Mouse (Mus musculus) spleen, postnatal 36 days (tissue): Measurements from ENCODE around the gene Pam16.
A peak's percentile ranks its signal among the peaks of the same experiment; 100 is the strongest.
"Not testable (repeated sequence)": the region's sequence is repeated elsewhere in the genome, so short reads cannot be mapped to it uniquely, and the experiment has no call there.

Source experiments
- DNase-seq, 2 experiments: peaks; one replicate each; pipeline ENCODE4 v3.0.0; 2022; ENCODE audit warnings: low spot score in 2 of 2, mixed read lengths in 1 of 2

Gene Pam16

GRCm38 (mm10) chr16:4592909-4593875 lies 31.6 kb downstream of the Pam16 start:
- DNase-seq: peak; percentile 43 to 45

DNA sequence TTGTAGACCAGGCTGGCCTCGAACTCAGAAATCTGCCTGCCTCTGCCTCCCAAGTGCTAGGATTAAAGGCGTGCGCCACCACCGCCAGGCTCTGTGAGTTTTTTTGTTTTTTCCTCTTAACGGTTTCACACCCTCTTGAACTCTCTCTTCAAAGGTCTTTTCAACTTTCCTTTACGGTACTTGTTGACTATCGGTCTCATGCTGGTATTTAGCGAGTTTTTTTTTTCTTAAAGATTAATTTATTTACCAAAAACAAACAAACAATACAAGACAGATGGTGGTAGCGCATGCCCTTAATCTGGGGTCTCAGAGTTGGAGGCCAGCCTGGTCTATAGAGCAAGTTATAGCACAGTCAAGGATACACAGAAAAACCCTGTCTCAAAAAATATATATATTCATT lies 34.6 kb downstream of the Pam16 start:
- DNase-seq: no peak

GRCm38 (mm10) chr16:4587516-4588210 lies 37.1 kb downstream of the Pam16 start:
- no peak for DNase-seq

GRCm38 (mm10) chr16:4586531-4587123 lies 38.2 kb downstream of the Pam16 start:
- peak; percentile 97 for DNase-seq

DNA sequence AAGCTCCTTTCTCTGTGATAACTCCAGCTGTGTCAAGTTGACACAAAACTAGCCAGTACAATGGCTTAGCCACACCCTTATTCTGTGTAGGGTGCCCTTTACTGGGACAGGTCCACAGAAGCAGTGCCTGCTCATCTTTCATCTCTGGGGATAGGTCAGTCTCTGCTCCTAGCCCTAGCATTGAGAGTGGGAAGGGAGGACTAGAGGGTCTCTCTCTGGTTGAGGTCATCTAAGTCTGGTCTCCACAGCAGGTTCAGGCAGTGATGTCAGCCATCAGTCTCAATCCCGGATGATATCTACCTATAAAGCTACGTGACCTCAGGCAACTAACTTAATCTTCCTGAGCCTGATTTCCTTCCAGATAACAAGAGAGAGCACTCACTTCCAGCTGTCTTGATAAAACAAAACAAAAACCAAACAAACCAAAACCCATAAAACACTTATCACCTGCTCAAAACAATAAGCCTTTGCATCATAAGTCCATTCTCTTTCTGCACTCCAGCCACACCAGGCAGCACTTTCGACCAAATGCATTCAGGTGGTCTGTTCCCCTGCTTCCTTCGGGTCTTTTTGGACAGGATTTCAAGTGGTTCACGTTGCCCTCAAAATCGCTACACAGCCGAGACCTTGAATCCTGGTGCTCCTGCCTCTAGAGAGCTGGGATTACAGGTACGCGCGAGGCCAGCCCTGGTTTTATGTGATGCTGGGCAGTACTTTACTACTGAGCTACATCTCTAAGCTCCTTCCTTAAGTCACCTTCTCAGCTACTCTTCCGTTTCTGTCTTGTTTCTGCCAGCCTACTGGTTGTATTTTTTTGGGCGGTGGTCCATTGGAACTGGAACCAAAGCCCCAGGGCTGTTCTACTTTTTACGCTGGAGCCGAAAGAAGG lies 38.9 kb downstream of the Pam16 start:
- no peak for DNase-seq

- no peak for DNase-seq
These were observed 40.4 kb downstream of the Pam16 start for GRCm38 (mm10) chr16:4584438-4584837.

DNA sequence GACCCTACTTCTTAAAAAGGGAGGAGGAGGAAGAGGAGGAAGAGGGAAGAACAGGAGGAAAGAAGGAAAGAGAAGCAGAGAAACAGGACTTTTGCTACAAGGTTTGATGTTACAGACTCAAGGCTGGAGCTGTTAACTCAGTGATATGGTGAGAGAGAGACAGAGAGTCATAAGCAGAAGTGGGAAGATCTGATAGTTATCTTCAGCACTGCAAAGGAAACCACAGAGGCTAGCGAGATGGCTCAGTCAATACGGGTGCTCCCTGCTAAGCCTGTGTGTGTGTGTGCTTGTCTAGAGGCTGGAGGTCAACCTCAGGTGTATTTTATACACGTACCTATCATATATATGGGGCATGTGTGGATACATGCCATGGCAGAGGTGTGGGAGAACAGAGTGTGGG lies 41.0 kb downstream of the Pam16 start:
- DNase-seq: peak in 1 of 2 experiments; percentile 42

GRCm38 (mm10) chr16:4581179-4581578 lies 43.6 kb downstream of the Pam16 start:
- DNase-seq: not testable (repeated sequence)

DNA sequence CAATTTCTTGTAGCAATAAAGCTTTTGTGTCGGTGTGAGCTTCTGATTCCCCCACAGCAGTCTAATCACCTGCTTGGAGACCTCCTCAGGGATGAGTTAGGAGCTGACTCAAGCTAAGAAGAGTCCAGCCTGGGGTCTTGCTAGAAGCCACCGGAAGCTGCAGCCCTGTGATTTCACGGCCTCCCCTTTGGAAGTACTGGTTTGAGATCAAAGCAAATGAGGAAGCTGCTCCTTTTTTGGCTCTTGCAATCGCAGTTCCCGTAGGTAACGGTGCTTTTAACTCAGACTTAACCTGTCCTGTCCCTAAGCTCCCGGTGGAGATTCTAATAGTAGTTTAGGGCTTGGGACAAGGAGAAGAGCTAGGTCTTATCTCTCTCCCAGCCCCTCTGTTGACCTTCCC lies 46.2 kb downstream of the Pam16 start:
- DNase-seq: no peak

DNA sequence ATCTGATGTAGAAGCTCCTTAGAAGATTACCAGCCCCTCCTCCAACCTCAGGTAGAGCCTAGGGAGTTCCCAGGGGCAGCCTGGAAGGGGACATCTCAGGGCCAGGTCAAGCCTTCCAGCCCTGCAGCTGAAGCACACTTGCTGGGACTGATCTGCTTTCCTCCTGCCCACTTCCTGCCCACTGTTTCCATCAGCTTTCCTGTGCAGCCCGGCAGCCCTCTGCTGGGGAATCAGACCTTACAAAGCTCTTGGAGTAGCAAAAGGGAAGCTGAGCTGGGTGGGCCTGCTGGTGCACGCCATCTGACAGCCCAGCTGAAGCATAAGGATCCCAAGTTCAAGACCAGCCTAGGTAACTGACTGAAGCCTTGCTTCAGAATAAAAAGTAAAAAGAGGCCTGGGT lies 47.9 kb downstream of the Pam16 start:
- no peak for DNase-seq

DNA sequence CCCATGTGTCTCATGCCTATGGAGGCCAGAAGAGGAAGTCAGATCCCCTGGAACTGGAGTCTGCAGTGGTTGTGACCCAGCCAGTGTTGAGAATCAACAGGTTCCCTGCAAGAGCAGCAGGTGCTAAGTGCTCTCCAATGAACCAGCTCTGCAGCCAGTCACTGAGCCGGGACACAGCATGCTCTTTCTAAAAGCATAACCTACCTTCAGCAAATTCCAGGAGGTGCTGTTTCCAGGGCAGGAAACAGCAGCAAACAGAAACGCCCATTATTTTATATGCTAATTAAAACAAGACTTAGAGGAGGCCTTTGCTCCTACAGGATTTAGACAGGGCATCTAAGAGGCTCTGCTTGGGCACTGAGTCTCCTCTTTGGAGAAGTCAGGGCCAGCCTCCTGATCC lies 48.8 kb downstream of the Pam16 start:
- no peak for DNase-seq

DNA sequence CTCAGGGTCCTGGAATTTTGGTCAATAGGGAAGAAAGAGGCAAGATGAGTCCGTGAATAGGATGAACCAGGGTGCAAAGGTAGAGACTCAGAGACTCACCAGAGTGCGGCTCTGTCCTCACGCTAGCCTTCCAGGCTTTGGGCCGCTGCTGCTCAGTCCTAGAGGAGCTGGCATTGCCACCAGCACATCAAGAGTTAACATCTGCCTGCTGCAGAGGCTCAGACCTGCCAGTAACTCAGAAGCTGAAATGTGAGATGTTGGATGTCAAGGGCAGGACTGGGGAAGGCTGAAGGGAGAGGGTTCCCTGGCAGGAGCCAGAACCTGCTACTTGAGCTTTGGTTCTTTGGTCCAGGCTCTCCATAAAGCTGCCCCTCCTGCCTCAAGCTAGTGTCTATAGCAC lies 54.1 kb downstream of the Pam16 start:
- no peak for DNase-seq

DNA sequence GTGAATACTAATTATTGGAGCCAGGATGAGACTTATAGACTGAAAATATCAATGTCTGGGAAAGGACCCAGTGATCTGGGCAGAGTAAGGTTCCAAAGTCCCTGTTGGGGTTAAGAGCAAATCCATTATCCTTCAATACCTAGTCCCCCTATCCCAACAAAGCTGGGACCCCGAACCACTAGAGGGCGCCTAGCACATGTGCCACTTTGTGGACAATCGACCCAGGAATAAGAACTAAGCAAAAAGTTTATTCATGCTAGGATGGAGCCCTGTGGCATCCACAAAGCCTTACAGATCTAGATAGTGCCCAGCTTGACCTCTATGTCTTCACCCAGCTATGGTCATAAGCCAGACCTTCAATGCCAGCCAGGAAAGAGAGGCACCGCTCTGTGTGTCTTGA lies 56.9 kb downstream of the Pam16 start:
- DNase-seq: peak; percentile 56 to 73
